Mouse (Mus musculus) midbrain, embryonic 10.5 days (tissue): Measurements from ENCODE around the gene Igfbp2. TPM values are rescaled to one million over a fixed set of nuclear protein-coding genes. Genes with fewer than 3 reads are reported as not detected.

Experiments
- DNase-seq: peaks from one replicate; pipeline ENCODE4 v3.0.0-alpha.2; 2017; ENCODE audit warnings: low spot score
- H3K27ac ChIP-seq: fragments of 300-500 bp; sonication (generic); replicated peaks from 2 replicates; pipeline ENCODE4 v1.5.1; 2016; ENCODE audit warnings: mild to moderate bottlenecking
- H3K27me3 ChIP-seq: fragments of 300-500 bp; sonication (generic); 2 replicates; pipeline ENCODE4 v1.6.1; 2016; ENCODE audit warnings: low read depth, mild to moderate bottlenecking; ENCODE audit not compliant: poor library complexity, severe bottlenecking
- H3K36me3 ChIP-seq: fragments of 300-500 bp; sonication (generic); 2 replicates; pipeline ENCODE4 v1.6.1; 2016; ENCODE audit warnings: mild to moderate bottlenecking, moderate library complexity
- H3K4me1 ChIP-seq: fragments of 300-500 bp; sonication (generic); 2 replicates; pipeline ENCODE4 v1.6.1; 2016
- H3K4me3 ChIP-seq: fragments of 300-500 bp; sonication (generic); 2 replicates; pipeline ENCODE4 v1.5.1; 2016; ENCODE audit warnings: mild to moderate bottlenecking, moderate library complexity
- H3K9me3 ChIP-seq: fragments of 300-500 bp; sonication (generic); replicated peaks from 2 replicates; pipeline ENCODE4 v1.6.1; 2016; ENCODE audit warnings: mild to moderate bottlenecking
- WGBS: fragments of 180-500 bp; shearing (Covaris S2); methylation state at CpG from one replicate; pipeline ENCODE4 v1.1.7; 2016; 5-methylcytosine and 5-hydroxymethylcytosine counted together
- polyA plus RNA-seq: library from polyadenylated mRNA; unstranded; fragments of >200 nt; fragmentation: Nextera tagmentation; extraction: Ambion mirVana; gene quantifications from 2 replicates; pipeline ENCODE4 v1.2.1, GENCODE M21; 2016

Igfbp2 gene
- polyA plus RNA-seq, 1 experiment from 2014 or later: 600 TPM

GRCm38 (mm10) chr1:72842666-72843459 is 18.6 kb downstream of the Igfbp2 start:
- no peak for DNase-seq
- H3K9me3 ChIP-seq: no peaks in the 10 kb centered on the region
- 92% methylated on average over 18 of the region's 18 CpGs for WGBS
- H3K4me3 ChIP-seq: no peak overlapping the region
- no peak overlapping the region for H3K27ac ChIP-seq
- peaks cover 89% of the 10 kb centered on the region for H3K36me3 ChIP-seq
- H3K4me1 ChIP-seq: no peaks in the 10 kb centered on the region
- no peaks in the 10 kb centered on the region for H3K27me3 ChIP-seq

GRCm38 (mm10) chr1:72844675-72845074 is 20.4 kb downstream of the Igfbp2 start:
- no peaks in the 10 kb centered on the region for H3K9me3 ChIP-seq
- DNase-seq: no peak
- H3K4me3 ChIP-seq: no peak overlapping the region
- 93% methylated on average over 6 of the region's 6 CpGs for WGBS
- H3K27me3 ChIP-seq: no peaks in the 10 kb centered on the region
- no peaks in the 10 kb centered on the region for H3K4me1 ChIP-seq
- H3K36me3 ChIP-seq: peaks cover 89% of the 10 kb centered on the region
- H3K27ac ChIP-seq: no peak overlapping the region

- Histone ChIP-seq H3K4me1 (no peaks in the 10 kb centered on the region), H3K36me3 (peaks cover 94% of the 10 kb centered on the region), H3K27ac (no peak overlapping the region), H3K27me3 (no peaks in the 10 kb centered on the region), H3K9me3 (no peaks in the 10 kb centered on the region), H3K4me3 (no peak overlapping the region)
- no peak for DNase-seq
- WGBS: 87% methylated on average over 4 of the region's 4 CpGs
Measured at GRCm38 (mm10) chr1:72847849-72848380, 23.6 kb downstream of the Igfbp2 start.

GRCm38 (mm10) chr1:72849037-72849436 is 24.7 kb downstream of the Igfbp2 start:
- Histone ChIP-seq H3K4me3 (no peak overlapping the region), H3K27ac (no peak overlapping the region), H3K36me3 (peaks cover 93% of the 10 kb centered on the region), H3K4me1 (peaks cover 3% of the 10 kb centered on the region; the same call in 1 of the 2 replicates), H3K9me3 (no peaks in the 10 kb centered on the region), H3K27me3 (no peaks in the 10 kb centered on the region)
- no peak for DNase-seq
- WGBS: 93% methylated on average over 8 of the region's 8 CpGs

- Histone ChIP-seq H3K4me1 (peaks cover 17% of the 10 kb centered on the region), H3K27ac (peak overlapping the region; percentile 50; the same call in 1 of the 2 replicates), H3K9me3 (no peaks in the 10 kb centered on the region), H3K27me3 (no peaks in the 10 kb centered on the region), H3K4me3 (no peak overlapping the region), H3K36me3 (peaks cover 53% of the 10 kb centered on the region)
- no peak for DNase-seq
- WGBS: 79% methylated on average over 1 of the region's 1 CpGs
Measured at GRCm38 (mm10) chr1:72853759-72854158, 29.5 kb downstream of the Igfbp2 start.

GRCm38 (mm10) chr1:72854337-72855237 is 30.3 kb downstream of the Igfbp2 start:
- Histone ChIP-seq H3K27ac (peak overlapping the region; percentile 50), H3K9me3 (no peaks in the 10 kb centered on the region), H3K36me3 (peaks cover 52% of the 10 kb centered on the region), H3K4me1 (peaks cover 25% of the 10 kb centered on the region), H3K4me3 (no peak overlapping the region), H3K27me3 (no peaks in the 10 kb centered on the region)
- 63% methylated on average over 10 of the region's 10 CpGs for WGBS
- peak; percentile 62 for DNase-seq

DNA sequence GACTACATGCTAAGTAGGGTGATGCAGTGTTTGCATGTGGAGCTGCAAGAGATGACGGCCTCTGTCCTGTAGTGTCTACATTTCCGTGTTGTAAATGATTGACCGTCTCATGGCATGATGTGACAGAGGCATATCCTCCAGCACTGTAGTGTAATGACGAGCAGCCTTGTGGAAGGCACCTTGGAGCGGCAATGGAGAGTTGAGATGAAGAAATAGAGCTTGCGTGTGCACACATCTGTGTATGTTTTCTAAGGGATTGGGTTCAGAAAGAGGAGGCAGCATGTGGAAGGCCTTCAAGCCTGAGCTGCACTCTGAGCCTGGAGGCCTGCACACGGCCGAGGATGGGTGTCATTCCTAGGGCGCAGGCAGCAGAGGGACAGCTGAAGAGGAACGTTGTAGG is 31.4 kb downstream of the Igfbp2 start:
- peaks cover 52% of the 10 kb centered on the region for H3K36me3 ChIP-seq
- H3K9me3 ChIP-seq: no peaks in the 10 kb centered on the region
- WGBS: 90% methylated on average over 10 of the region's 10 CpGs
- H3K27me3 ChIP-seq: no peaks in the 10 kb centered on the region
- H3K4me3 ChIP-seq: no peak overlapping the region
- peaks cover 29% of the 10 kb centered on the region for H3K4me1 ChIP-seq
- DNase-seq: no peak
- H3K27ac ChIP-seq: no peak overlapping the region

DNA sequence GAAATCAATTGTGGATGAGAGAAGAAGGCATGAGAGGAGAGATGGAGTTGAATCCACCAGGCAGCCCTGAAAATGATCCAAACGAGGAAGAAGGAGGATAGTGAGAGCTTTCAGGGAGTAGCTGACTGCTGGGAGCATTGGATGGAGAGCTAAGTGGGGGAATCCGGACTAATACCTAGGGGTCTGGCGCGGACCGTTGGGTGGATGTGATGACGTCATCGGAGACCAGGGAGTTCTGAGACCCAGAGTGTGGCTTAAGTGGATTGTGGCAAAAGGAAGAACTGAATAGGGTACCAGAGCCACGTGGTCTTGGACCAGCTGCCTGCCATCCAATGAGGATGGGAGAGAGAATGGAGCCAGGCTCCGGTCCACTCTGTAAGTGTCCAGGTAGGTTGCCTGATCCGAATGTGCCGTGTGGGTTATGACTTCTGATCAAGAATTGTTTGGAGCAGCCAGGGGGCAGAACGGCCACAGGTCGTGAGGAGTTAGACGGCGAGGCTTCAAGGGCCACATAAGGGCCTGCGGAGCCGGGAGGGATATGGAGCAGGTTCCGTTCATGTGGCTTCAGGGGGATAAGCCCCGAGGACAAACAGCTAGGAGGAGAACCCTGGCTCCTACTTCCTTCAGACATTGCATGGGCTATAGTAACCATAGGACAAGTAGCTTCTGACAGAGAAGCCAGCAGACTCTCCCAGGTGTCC is 32.1 kb downstream of the Igfbp2 start:
- 83% methylated on average over 19 of the region's 19 CpGs for WGBS
- H3K9me3 ChIP-seq: no peaks in the 10 kb centered on the region
- H3K36me3 ChIP-seq: peaks cover 52% of the 10 kb centered on the region
- peaks cover 29% of the 10 kb centered on the region for H3K4me1 ChIP-seq
- H3K27ac ChIP-seq: no peak overlapping the region
- no peaks in the 10 kb centered on the region for H3K27me3 ChIP-seq
- DNase-seq: no peak
- H3K4me3 ChIP-seq: no peak overlapping the region

DNA sequence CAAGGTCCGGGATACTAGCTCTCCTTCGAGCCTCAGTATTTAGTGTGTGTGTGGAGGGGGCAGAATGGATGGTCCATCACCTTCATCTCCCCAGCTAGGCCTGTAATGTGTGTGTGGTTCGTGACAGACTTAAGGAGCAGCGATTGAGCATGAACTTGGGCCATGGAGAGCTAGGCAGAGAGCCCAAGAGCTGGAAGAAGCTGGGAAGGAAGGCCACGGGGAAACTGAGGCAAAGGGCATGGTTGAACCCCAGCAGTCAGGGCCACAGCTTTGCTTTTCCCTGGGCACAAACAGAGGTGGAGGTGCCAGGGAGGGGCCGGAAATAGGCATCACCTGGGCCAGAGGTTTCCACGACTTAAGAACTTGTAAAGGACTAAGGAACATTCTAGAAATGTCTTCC is 32.8 kb downstream of the Igfbp2 start:
- Histone ChIP-seq H3K4me3 (no peak overlapping the region), H3K27me3 (no peaks in the 10 kb centered on the region), H3K9me3 (no peaks in the 10 kb centered on the region), H3K36me3 (peaks cover 52% of the 10 kb centered on the region), H3K4me1 (peaks cover 29% of the 10 kb centered on the region), H3K27ac (no peak overlapping the region)
- WGBS: 87% methylated on average over 7 of the region's 7 CpGs
- no peak for DNase-seq

- H3K27ac ChIP-seq: no peak overlapping the region
Measured at GRCm38 (mm10) chr1:72857631-72858030, 33.3 kb downstream of the Igfbp2 start.

GRCm38 (mm10) chr1:72858286-72858685 is 34.0 kb downstream of the Igfbp2 start:
- H3K27ac ChIP-seq: peak overlapping the region; percentile 81
- DNase-seq: no peak
- H3K36me3 ChIP-seq: peaks cover 52% of the 10 kb centered on the region
- WGBS: 89% methylated on average over 9 of the region's 9 CpGs
- H3K27me3 ChIP-seq: no peaks in the 10 kb centered on the region
- H3K4me1 ChIP-seq: peaks cover 29% of the 10 kb centered on the region
- no peaks in the 10 kb centered on the region for H3K9me3 ChIP-seq
- no peak overlapping the region for H3K4me3 ChIP-seq

More at GRCm38 (mm10) chr1:72857631-72858030, 33.3 kb downstream of the Igfbp2 start:
- Histone ChIP-seq H3K27me3 (no peaks in the 10 kb centered on the region), H3K9me3 (no peaks in the 10 kb centered on the region), H3K4me1 (peaks cover 29% of the 10 kb centered on the region), H3K36me3 (peaks cover 52% of the 10 kb centered on the region), H3K4me3 (no peak overlapping the region)
- DNase-seq: no peak
- 79% methylated on average over 5 of the region's 5 CpGs for WGBS

GRCm38 (mm10) chr1:72858874-72859273 is 34.6 kb downstream of the Igfbp2 start:
- Histone ChIP-seq H3K36me3 (peaks cover 52% of the 10 kb centered on the region), H3K4me3 (no peak overlapping the region), H3K4me1 (peaks cover 27% of the 10 kb centered on the region), H3K9me3 (no peaks in the 10 kb centered on the region), H3K27ac (peak overlapping the region; percentile 81), H3K27me3 (no peaks in the 10 kb centered on the region)
- peak; percentile 72 for DNase-seq
- WGBS: 41% methylated on average over 5 of the region's 5 CpGs
